Mouse (Mus musculus) gastrocnemius, postnatal 25 days (tissue): ENCODE results near the gene Krtdap. TPM values are rescaled to one million over a fixed set of nuclear protein-coding genes. Genes with fewer than 3 reads are reported as not detected.
"Not testable (repeated sequence)": the region's sequence is repeated elsewhere in the genome, so short reads cannot be mapped to it uniquely, and the experiment has no call there.

Source experiments
- DNase-seq: peaks from one replicate; pipeline ENCODE4 v3.0.0; 2022
- total RNA-seq, 2 experiments: library from RNA; stranded (reverse); gene quantifications; 1 replicate in 1 of 2; 2 replicates in 1 of 2; pipeline ENCODE4 v1.2.3; 2021

The Krtdap gene
- total RNA-seq, 2 experiments from 2014 or later, result 0.97 to 2.8 TPM

GRCm38 (mm10) chr7:30785721-30786546 lies 1.8 kb upstream of the Krtdap start:
- no peak for DNase-seq

DNA sequence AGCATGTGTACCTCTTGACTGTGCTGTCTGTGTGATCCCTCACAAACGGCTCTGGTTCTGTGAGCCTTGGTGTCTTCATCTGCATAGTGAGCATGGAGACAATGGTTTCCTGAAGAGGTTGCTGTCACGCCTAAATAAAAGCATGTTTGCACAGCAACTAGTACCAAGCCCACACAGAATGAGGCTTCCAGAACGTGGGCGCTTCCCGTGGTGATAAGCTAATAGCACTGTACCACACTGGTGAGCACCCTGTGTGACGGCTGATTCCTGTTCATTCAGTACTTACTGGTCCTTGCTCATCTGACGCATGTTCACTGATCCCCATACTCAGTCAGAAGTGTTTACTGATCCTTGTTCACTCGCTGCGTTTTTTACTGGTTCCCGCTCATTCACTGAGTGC lies 2.4 kb downstream of the Krtdap start:
- no peak for DNase-seq

DNA sequence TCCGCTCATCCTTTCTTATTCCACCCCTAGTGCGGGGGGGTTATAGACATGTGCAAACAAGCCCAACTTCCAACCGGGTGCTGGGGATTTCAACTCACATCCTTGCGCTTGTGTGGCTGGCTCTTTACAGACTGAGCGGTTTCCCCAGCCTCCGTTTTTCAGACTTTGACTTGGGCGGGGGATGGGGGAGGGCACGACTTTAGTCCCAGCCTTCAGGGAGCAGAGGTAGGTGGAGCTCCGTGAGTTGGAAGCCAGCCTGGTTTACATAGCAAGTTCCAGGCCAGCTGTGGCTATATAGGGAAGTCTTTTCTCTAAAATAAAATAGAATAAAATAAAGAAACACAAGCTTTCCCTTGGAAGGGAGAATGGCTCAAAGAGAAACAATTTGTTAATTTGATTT lies 4.2 kb downstream of the Krtdap start:
- no peak for DNase-seq

DNA sequence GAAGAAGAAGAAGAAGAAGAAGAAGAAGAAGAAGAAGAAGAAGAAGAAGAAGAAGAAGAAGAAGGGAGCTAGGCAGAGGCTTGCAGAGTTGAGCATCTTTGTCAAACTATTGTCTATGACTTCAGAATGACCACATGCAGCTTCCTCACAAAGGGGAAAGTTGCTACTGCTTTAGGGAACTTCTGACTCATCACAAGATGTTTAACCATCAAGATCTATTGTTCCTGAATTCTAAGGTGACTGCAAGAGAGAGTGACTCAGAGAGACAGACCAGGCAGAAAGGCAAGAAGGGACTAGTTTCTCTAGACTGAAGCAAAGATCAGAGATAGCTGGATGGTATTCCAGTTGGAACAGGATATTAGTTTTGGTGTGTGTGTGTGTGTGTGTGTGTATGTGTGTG lies 7.2 kb downstream of the Krtdap start:
- DNase-seq, result no peak

- DNase-seq, result no peak
Observed at GRCm38 (mm10) chr7:30796790-30797189, 9.1 kb downstream of the Krtdap start.

DNA sequence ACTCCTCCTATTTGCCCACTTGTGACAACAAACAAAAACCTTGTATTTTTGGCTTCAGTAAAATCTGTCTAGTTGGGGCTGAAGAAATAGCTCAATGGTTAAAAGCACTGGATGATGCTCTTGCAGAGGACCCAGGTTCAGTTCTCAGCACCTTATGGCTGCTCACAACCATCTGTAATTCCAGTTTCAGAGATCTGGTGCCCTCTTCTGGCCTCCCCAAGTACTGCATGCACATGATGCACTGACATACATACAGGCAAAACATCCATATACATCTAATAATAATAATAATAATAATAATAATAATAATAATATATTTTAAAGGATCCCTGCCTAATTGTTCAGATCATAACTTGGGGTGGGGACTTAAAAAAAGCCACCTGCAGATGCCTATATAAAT lies 13.0 kb downstream of the Krtdap start:
- no peak for DNase-seq

- no peak for DNase-seq
Observed at GRCm38 (mm10) chr7:30803256-30803655, 15.6 kb downstream of the Krtdap start.

DNA sequence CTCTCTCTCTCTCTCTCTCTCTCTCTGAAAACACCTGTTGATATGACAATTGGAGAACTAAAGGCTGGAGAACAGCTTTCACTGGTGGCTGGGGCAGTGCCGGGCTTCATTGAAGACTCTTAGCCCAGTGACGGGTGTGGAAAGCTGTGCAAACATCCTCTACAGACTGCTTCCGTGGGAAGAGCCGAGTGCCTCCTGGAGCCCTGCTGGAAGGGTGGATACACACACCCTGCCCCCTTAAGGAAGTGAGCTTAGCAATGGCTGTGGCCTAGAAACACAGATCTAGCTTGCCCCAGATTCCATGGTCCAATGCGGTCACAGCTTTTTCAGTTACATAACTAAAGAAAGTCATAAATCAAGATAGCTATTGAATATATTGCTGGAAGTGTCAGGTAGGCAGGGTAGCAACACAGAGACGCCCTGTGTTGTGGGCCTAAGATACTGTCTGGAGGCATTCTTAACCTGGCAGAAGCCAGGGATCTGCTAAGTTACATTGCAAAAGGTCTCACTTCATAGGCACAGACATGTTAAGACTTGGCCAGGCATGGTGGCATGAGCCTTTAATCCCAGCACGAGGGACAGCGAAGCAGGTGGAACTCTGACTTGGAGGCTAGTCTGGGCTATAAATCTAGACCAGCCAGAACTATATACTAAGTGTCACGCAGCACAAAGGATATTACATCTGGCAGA lies 16.5 kb downstream of the Krtdap start:
- no peak for DNase-seq

DNA sequence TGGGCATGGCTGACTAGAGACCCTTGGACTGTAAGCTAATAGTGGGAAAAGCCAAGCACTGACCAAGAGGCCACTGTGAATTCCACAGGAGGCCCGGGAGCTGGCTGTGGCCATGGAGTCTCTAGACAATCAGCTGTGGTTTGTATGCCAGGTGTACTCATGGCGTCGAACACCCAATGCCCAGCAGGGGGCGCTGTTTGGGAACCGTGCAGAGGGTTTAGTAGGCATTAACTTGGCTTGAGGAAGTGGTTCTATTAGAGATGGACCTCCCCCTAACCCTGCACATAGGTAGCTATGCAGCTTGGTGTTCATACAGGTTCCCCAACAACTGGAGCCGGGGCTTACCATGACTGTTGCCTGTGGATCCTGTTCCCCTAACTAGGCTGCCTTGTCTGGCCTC lies 18.2 kb downstream of the Krtdap start:
- no peak for DNase-seq

- DNase-seq, result no peak
Observed at GRCm38 (mm10) chr7:30810319-30810718, 22.6 kb downstream of the Krtdap start.

DNA sequence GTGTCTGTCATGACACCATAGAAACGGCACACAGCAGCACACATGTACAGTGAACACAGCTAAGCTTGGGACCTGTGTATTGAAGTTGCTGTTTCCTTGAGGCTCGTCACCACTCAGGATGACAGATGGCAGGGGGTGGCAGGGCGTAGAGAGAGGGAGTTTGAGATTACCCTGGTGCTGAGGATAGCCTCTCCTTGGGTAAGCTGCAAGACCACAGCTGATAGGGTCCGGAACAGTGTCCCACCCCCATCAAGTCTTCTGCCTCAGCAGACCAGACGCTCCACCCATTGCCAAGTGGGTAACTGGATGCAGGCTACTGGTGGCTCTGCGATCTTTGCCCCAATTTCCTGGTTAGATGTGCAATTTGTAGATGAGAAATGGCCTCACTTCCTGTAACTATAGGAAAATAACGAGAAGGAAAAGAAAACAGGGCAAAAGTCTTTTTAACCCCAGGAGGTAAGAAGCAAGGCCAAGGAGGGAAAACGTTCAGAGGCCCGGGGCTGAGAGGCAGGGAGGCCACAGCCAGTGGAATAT lies 24.1 kb downstream of the Krtdap start:
- DNase-seq, result no peak

DNA sequence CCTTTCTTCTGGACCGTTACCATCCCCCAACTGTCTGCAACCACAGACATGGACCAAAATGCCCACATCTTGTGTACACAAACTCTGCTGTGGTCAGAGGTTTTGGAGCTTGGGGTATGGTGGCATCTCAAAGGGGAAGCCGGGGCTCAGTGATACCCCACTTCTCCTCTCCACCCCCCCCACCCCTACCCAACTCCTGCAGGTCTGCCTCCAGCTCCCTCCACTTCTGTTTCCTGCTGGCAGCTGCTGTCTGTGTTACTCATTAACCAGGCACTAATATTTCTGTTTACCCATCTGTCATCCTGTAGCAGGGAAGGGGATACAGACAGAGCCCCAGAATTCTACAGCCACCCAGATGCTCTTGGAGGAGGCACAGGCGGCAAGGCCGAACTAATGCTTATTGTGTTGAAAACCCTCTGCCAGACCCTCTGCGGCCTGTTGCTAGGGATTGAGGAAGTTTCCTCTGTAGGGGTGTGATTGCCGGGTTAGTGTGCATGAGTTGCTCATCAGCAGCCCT lies 24.7 kb downstream of the Krtdap start:
- DNase-seq, result no peak

DNA sequence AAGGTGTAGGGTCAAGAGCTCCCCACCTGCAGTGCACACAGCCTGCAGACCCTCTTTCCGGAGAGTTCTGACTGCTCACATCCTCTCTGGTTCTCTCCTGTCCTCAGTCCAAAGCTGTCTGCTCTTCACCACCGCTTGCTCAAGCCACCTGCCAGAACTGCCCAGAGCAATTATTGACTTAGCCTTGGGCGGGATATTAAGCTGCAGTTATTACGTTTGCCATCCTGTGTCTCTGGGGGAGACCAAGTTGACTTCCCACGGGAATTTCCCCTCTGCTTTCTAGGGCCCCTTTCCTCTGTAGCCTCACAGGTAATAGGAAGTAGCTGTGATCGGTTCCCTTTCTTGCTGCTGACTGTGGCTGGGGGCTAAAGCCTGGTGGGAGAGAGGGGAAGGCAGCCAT lies 32.4 kb downstream of the Krtdap start:
- no peak for DNase-seq

GRCm38 (mm10) chr7:30820854-30821445 lies 33.3 kb downstream of the Krtdap start:
- no peak for DNase-seq

DNA sequence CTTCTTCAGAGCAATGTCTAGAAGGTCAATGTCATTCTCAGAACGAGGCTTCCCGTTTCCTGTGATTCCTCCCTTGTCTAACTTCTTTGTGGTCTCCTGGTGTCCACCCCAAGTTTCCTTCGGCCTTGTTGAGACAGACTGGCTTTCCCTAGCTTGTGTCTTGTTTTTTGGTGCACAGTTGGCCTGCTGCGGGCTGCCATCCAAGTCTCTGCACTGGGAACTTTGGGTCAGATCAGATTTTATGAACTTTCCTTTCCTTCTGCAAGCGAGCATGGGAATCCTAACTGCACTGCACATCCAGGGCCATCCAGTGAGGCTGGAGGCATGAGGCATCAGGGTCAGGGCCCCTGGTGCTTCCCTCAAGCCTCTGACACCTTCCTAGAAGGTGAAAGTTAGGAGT lies 33.8 kb downstream of the Krtdap start:
- DNase-seq, result no peak

GRCm38 (mm10) chr7:30823675-30824074 lies 36.0 kb downstream of the Krtdap start, which contains the start of gene Ffar2:
Ffar2 (minus strand) TSS chr7:30823775.
- no peak for DNase-seq

DNA sequence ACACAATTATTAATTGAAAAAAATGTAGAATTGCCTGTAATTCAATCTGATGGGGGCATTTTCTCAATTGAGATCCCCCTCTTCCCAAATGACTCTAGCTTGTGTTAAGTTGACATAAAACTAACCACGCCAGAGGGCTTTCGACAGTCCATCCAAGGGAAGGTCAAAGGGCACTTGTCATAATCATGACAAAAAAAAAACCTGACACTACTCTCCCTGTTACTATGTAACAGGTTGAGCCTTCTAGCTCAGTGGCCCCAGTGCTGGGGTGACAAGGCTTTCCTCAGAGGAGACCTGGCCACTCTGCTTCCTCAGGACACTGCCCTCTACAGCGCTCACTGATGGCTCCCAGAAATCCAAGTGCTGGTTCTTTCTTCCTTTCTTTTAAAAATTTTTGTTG lies 36.6 kb downstream of the Krtdap start:
- DNase-seq, result no peak

DNA sequence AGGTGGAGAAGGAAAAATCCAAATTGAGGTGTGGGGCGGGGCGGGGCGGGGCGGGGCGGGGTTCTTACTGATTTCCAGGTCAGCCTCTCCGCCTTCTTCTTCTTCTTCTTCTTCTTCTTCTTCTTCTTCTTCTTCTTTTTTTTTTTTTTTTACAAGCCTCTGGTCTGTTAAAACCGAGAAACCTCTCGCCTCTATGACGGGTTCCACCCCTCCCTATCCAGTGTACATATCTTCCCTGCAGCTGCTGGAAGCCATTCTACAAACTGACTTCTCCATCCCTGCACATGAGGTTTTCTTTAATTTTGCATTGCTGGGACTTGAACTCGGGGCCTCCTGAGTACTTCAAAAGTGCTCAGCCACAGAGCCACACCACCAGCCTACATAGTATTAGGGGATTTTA lies 39.0 kb downstream of the Krtdap start:
- no peak for DNase-seq

GRCm38 (mm10) chr7:30828871-30829270 lies 41.2 kb downstream of the Krtdap start:
- DNase-seq, result not testable (repeated sequence)

DNA sequence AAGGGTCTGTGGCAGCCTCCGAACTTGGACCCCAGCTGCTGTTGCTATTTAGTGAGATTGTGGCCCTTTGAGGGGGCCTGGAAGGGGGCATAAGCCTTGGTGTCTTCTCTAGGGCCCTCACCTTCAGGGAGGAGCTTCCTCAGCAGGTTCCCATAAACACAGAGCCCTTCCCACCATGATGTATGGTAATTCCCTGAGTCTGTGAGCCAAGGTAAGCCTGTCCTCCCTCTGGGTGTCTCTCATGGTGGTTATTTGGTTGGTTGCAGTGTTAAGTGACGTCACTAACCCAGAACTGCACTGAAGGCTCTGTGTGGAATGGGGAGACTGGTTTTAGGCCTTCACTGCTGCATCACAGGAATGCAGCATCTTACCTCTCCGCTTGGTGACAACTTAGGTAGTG lies 41.7 kb downstream of the Krtdap start:
- no peak for DNase-seq

DNA sequence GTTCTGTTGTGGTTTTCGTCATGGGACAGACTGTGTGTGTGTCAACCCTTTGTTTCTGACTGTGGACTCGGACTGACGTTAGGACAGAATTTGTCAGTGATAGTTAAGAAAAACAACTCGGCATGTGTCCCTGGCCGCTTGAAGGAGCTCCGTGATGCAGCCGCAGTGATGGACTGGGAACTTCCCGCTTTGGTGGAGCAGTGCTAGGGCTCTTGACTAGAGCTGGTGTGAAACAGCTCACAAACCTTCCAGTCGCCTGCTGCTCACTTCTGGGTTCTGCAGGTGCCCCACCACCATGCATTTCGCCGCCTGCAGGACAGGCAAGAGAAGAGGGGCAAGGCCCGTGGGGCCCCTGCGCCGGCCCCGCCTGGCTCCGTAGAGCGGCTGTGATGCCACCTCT lies 44.6 kb downstream of the Krtdap start:
- DNase-seq, result no peak

DNA sequence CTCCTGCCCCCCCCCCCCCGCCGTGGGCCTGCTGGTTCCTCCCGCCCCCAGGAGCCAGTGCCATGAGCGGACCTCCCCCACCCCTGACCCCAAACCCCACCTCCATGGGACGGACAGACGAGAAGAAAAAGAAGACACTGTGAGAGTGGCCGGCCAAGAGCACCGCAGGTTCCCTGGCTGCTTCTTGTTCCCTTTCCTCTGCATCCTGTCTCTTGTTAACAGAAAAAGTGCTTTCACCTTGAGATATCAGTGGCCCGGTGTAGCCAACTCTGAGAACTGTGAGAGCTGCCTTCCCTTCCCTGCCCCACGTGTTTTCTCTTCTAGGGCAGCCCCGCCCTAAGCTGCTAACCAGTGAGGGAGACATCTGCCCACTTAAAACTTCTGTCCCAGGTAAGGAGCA lies 45.0 kb downstream of the Krtdap start:
- not testable (repeated sequence) for DNase-seq

DNA sequence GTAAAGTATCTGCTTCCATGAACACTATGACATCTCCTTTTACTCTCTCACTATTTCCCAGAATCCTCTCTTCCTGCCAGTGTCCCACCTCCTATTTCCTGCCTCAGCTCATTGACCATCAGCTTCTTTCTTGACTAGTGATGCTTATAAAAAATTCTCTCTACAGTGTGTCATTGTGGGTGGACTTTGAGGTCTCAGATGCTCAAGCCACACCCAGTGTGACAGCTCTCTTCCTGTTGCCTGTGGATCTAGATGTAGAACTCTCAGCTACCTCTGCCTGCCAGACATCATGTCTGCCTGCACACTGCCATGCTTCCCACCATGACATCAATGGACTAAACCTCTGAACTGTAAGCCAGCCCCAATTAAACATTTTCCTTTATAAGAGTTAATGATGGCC lies 49.6 kb downstream of the Krtdap start:
- DNase-seq, result no peak
